Mouse (Mus musculus) myocyte (in vitro differentiated cells): Measurements from ENCODE around the gene Zfp280b.

Experiments
- CEBPB ChIP-seq: IDR thresholded peaks from 2 replicates; pipeline ENCODE4 v1.6.1; 2011; ENCODE audit warnings: mild to moderate bottlenecking, moderate library complexity; ENCODE audit not compliant: poor library complexity, insufficient read depth, severe bottlenecking
- E2F4 ChIP-seq: IDR thresholded peaks from one replicate; pipeline ENCODE4 v1.6.1; 2011; ENCODE audit warnings: mild to moderate bottlenecking, control low read depth, moderate library complexity; ENCODE audit not compliant: insufficient read depth
- MAX ChIP-seq: IDR thresholded peaks from one replicate; pipeline ENCODE4 v1.6.1; 2011; ENCODE audit warnings: low read depth, mild to moderate bottlenecking, control low read depth
- POLR2A ChIP-seq: IDR thresholded peaks from one replicate; pipeline ENCODE4 v1.6.1; 2011; ENCODE audit warnings: low read depth, mild to moderate bottlenecking, control low read depth, moderate library complexity; ENCODE audit not compliant: insufficient read length
- USF1 ChIP-seq: IDR thresholded peaks from one replicate; pipeline ENCODE4 v1.6.1; 2011; ENCODE audit warnings: low read depth, mild to moderate bottlenecking, control low read depth, moderate library complexity

- TF ChIP-seq POLR2A (no peak), E2F4 (no peak), MAX (no peak), CEBPB (no peak), USF1 (no peak)
These were observed 30.0 kb downstream of the Zfp280b start for GRCm38 (mm10) chr10:76062439-76062838.
